Mouse (Mus musculus): ENCODE measurements around the gene Babam1.
"Not testable (repeated sequence)": the region's sequence is repeated elsewhere in the genome, so short reads cannot be mapped to it uniquely, and the experiment has no call there.

Babam1 gene

DNA sequence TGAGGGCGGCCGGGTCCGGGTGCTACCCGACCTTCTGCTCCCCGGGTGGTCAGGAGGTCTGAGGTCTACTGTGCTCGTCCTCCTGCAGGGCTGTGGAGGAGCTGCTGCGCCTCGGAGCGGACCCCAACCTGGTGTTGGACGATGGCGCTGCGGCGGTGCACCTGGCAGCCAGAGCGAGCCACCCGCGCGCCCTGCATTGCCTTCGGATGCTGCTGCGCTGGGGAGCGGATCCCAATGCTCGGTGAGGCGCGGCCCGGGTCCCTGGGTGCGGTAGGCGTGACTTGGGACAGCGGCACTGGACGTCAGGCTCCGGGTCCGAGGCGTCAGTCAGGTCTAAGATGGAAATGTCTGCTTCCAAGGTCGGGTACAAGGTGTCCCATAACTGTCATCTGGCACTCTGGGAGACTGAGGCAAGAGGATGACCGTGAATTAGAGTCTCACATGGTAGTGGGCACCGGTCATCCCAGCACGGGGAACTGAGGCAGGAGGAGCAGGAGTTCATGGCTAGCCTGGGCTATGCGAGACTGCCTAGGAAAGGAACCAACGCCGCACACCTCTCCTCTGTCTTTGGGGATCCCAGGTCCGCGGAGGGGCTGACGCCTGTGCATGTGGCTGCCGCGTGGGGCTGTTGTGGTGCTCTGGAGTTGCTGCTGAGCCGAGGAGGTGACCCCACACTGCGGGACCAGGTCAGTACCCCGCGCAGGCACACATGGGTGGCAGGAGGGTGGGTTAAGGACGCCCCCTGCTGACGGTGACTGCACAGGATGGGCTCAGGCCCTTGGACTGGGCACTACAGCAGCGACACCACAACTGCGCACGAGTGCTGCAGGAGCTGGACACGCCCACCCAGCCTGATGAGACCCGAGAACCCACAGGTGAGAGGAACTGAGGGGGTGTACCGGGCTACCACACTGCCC, 9.7 kb downstream of the Babam1 start:
- peak; percentile 80 for DNase-seq (ENCODE audit: low spot score)

- DNase-seq (ENCODE audit: low spot score), result no peak
Measured at GRCm38 (mm10) chr8:71407441-71407840, 10.8 kb downstream of the Babam1 start.

- no peak for DNase-seq (ENCODE audit: low spot score)
Measured at GRCm38 (mm10) chr8:71408231-71408630, 11.6 kb downstream of the Babam1 start.

DNA sequence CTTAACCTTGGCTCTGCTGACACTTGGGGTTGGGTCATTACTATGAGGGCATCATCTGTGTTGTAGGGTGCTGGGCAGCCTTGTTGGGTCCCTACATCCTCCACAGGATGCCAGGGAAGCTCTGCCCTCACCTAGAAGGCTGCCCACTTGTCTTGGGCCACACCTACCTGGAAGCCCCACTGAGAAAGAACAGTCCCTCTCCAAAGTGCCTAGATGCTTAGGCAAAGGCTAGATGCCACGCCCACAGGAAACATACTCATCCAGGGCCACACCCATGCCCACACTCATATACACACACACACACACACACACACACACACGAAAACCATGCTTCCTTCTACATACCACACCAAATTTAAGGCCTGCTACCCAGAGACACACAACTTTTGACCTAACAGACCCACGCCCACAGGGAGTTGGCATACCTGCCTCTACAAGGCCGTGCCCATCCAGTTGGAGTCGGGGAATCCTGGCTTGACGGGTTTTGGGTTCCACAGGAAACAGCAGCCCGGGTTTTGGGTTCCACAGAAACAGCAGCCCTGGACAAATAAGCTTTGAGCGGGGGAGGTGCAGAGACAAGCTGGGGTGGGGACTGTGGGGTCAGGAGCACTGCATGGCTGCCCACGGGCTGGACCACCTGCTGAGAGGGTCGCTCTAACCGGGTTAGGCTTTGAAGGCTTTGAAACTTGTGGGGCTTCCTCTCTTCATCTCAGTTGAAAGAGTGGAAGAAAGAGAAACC, 15.0 kb downstream of the Babam1 start:
- no peak for DNase-seq (ENCODE audit: low spot score)

GRCm38 (mm10) chr8:71422121-71422520, 25.5 kb downstream of the Babam1 start:
- DNase-seq (ENCODE audit: low spot score), result no peak

GRCm38 (mm10) chr8:71432935-71433334, 36.3 kb downstream of the Babam1 start:
- DNase-seq (ENCODE audit: low spot score), result not testable (repeated sequence)

DNA sequence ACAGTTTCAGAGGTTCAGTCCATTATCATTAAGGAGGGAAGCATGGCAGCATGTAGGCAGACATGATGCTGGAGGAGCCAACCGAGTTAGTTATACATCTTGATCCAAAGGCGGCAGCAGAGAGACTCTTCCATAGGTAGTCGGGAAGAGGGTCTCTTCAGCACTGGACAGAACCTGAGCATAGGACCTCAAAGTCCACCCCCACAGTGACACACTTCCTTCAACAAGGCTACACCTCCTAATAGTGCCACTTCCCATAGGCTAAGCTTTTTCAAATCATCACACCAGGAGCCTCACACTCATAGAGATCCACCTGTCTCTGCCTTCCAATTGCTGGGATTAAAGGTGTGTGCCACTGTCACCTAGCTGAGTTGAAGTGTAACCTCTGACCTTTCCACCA, 40.4 kb downstream of the Babam1 start:
- no peak for DNase-seq (ENCODE audit: low spot score)

GRCm38 (mm10) chr8:71441404-71441803, 44.7 kb downstream of the Babam1 start:
- DNase-seq (ENCODE audit: low spot score), result no peak

- DNase-seq (ENCODE audit: low spot score), result no peak
Measured at GRCm38 (mm10) chr8:71445096-71445495, 48.4 kb downstream of the Babam1 start.

DNA sequence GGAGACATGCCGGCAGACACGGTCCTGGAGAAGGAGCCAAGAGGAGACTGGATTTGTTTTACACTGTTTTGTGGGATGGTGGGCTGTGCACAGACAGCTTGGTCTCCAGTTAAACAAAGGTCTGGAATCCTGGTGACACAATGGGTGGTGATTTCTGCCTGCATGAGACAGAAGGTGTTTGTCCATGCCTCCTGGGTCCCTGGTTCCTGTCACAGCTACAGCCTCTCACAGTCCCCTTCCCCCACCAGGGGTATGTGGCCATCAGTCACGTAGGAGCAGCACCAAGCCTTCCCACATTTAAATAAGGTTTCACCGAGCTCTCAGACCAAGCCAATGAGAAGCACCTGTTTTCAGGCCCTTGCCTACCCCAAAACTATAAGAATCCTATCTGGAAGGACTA, 54.7 kb downstream of the Babam1 start:
- DNase-seq (ENCODE audit: low spot score), result no peak

DNA sequence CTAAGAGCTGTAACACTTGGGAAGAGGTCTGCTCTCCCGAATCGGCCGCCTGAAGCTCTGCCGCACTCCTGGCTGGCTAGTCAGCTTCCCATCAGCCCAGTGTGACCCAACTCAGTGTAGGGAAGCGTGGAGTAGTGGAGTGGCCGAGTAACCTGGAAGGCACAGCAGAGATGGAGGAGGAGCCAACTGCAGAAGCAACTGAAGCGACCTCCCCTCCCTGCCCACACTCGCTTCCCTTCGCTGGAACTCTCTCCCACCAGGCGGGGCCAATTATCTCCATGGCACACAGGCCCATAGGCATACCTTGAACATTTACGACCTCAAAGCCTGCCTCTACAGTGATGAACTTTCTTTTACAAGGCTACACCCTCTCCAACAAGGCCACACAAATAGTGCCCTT, 55.1 kb downstream of the Babam1 start:
- no peak for DNase-seq (ENCODE audit: low spot score)

DNA sequence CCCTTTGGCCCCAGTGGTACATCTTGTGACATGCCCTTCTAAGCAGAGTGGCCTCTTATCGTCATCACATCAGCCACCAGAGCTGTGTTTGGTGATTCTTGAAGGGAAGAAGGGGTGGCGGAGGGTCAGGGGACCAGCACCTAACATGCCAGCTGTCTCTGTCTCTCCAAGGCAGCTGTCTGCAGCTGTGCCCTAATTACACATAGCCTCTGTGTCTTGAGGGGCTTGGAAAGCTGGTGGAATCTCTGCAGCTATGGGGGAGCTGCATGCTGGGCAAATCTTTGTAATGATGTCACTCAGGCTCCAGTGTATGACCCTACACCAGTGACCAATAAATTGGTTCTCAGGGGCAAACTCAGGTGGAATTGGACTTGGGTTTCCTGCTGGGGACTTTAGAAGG, 56.0 kb downstream of the Babam1 start:
- no peak for DNase-seq (ENCODE audit: low spot score)

Measured in yolk sac, embryonic 10.5 days (tissue).